Mouse (Mus musculus) gastrocnemius, postnatal 14 days (tissue): Measurements from ENCODE around the gene Pgm2l1. TPM values are rescaled to one million over a fixed set of nuclear protein-coding genes. Genes with fewer than 3 reads are reported as not detected.

ENCODE experiments used
- DNase-seq: peaks from one replicate; pipeline ENCODE4 v3.0.0; 2021; ENCODE audit warnings: mixed read lengths
- intact Hi-C: fragments of 180-260 bp; cut with DNase I; formaldehyde crosslinking; loops from one replicate; pipeline ENCODE4 v1.15.1; 2025; ENCODE audit warnings: low total_unique reads
- long read RNA-seq, 2 experiments: library from polyadenylated mRNA; stranded (forward); transcript quantifications; one replicate each; pipeline ENCODE4 v2.0.0; 2021
- total RNA-seq, 2 experiments: library from RNA; stranded (reverse); gene quantifications; 2 replicates each; pipeline ENCODE4 v1.2.3; 2021

Gene Pgm2l1
- 10 to 100 TPM; 12.2 to 12.3 TPM for total RNA-seq
- long read RNA-seq, experiment 1, full-length matches to known transcripts = 1 of 3 reads
- long read RNA-seq, experiment 1, partial matches to known transcripts = 1 of 3 reads
- long read RNA-seq, experiment 1, other reads (novel, unspliced or antisense) = 1 of 3 reads
- long read RNA-seq, experiment 2, partial matches to known transcripts = 0 of 2 reads
- long read RNA-seq, experiment 2, other reads (novel, unspliced or antisense) = 2 of 2 reads

- peak; percentile 97 for DNase-seq
- intact Hi-C loops = no loop called here
These were observed at the start of gene Pgm2l1 for GRCm38 (mm10) chr7:100227158-100227875. Gene Pgm2l1, plus strand, starts transcription at chr7:100227394.

- intact Hi-C loops = no loop called here
- peak; percentile 60 for DNase-seq
These were observed 48.9 kb upstream of the Pgm2l1 start for GRCm38 (mm10) chr7:100178016-100178890.

- DNase-seq = no peak
- intact Hi-C loops = no loop called here
These were observed 48.3 kb upstream of the Pgm2l1 start for GRCm38 (mm10) chr7:100178891-100179233.

GRCm38 (mm10) chr7:100179394-100179793 lies 47.8 kb upstream of the Pgm2l1 start:
- no peak for DNase-seq
- intact Hi-C loops = no loop called here

- intact Hi-C loops = loop anchor here (10.0 kb wide), 1 partner anchor 55 kb away; the partner anchor contains the start of gene Pold3
These were observed 47.3 kb upstream of the Pgm2l1 start for GRCm38 (mm10) chr7:100179836-100180407.

GRCm38 (mm10) chr7:100181176-100181575 lies 46.0 kb upstream of the Pgm2l1 start:
- DNase-seq = no peak
- intact Hi-C loops = loop anchor here (10.0 kb wide), 1 partner anchor 56 kb away; the partner anchor contains the start of gene Pold3

More at GRCm38 (mm10) chr7:100179836-100180407, 47.3 kb upstream of the Pgm2l1 start:
- DNase-seq = no peak

- intact Hi-C loops = loop anchor here (10.0 kb wide), 1 partner anchor 57 kb away; the partner anchor contains the start of gene Pold3
- no peak for DNase-seq
These were observed 45.6 kb upstream of the Pgm2l1 start for GRCm38 (mm10) chr7:100181614-100182013.

- no peak for DNase-seq
- intact Hi-C loops = loop anchor here (10.0 kb wide), 1 partner anchor 58 kb away; the partner anchor contains the start of gene Pold3
These were observed 44.8 kb upstream of the Pgm2l1 start for GRCm38 (mm10) chr7:100182388-100182787.

- intact Hi-C loops = loop anchor here (5.0 to 10.0 kb wide), 2 partner anchors 63 to 200 kb away; partner anchors contain the start of gene Pold3
- peak; percentile 44 for DNase-seq
These were observed 39.6 kb upstream of the Pgm2l1 start for GRCm38 (mm10) chr7:100187601-100188000.

GRCm38 (mm10) chr7:100190167-100190566 lies 37.0 kb upstream of the Pgm2l1 start:
- intact Hi-C loops = loop anchor here (2.0 kb wide), 1 partner anchor 45 kb away; no protein-coding TSS in a partner anchor
- DNase-seq = no peak

GRCm38 (mm10) chr7:100190778-100191177 lies 36.4 kb upstream of the Pgm2l1 start:
- DNase-seq = peak; percentile 60
- intact Hi-C loops = loop anchor here (2.0 kb wide), 1 partner anchor 44 kb away; no protein-coding TSS in a partner anchor

GRCm38 (mm10) chr7:100201191-100201590 lies 26.0 kb upstream of the Pgm2l1 start:
- no peak for DNase-seq
- intact Hi-C loops = no loop called here

- peak; percentile 40 for DNase-seq
- intact Hi-C loops = no loop called here
These were observed 23.6 kb upstream of the Pgm2l1 start for GRCm38 (mm10) chr7:100203616-100204015.

- no peak for DNase-seq
- intact Hi-C loops = no loop called here
These were observed 22.3 kb upstream of the Pgm2l1 start for GRCm38 (mm10) chr7:100204871-100205270.

GRCm38 (mm10) chr7:100206144-100206543 lies 21.1 kb upstream of the Pgm2l1 start:
- DNase-seq = no peak
- intact Hi-C loops = no loop called here

GRCm38 (mm10) chr7:100207886-100208285 lies 19.3 kb upstream of the Pgm2l1 start:
- intact Hi-C loops = no loop called here
- no peak for DNase-seq

GRCm38 (mm10) chr7:100214310-100214709 lies 12.9 kb upstream of the Pgm2l1 start:
- DNase-seq = no peak
- intact Hi-C loops = no loop called here

GRCm38 (mm10) chr7:100215116-100215732 lies 12.0 kb upstream of the Pgm2l1 start:
- intact Hi-C loops = no loop called here
- DNase-seq = no peak

- intact Hi-C loops = no loop called here
- no peak for DNase-seq
These were observed 11.2 kb upstream of the Pgm2l1 start for GRCm38 (mm10) chr7:100215976-100216375.
